Mouse (Mus musculus) urinary bladder, postnatal 25 days (tissue): ENCODE data around the gene Rbms3.

Experiments
- DNase-seq: peaks from one replicate; pipeline ENCODE4 v3.0.0; 2022; ENCODE audit warnings: low spot score

Gene Rbms3

DNA sequence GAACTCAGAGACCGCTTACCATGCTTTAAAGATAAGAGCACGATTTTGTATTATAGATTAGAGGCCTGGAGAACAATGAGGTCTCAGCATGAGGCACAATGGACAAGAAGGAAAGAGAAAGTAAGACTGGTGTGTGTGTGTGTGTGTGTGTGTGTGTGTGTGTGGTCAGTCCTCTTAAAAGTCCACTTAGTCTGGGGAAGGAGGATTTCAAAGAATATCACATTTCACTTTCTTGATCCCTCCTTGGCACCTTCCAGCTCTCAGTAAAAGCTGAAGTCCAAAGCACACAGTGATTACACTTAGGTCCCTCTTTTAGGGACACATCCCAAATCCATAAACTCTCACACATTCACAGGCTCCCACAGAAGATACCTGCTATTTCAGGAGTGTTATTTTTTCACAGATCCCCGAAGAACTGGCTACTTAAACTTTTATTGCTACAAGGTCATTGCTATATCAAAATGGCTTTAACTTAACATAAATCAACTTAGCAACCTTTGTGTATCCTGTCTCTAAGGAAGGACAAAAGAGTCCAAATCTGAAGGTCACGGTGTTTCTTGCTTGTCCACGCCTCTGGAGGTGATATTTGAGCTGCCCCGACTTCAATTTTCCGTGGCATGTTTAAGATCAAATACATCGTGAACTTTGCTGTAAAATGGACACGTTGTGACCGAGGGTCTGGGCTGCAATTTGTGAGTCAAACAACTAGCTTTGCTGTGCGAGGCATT, 880.7 kb downstream of the Rbms3 start:
- no peak for DNase-seq

DNA sequence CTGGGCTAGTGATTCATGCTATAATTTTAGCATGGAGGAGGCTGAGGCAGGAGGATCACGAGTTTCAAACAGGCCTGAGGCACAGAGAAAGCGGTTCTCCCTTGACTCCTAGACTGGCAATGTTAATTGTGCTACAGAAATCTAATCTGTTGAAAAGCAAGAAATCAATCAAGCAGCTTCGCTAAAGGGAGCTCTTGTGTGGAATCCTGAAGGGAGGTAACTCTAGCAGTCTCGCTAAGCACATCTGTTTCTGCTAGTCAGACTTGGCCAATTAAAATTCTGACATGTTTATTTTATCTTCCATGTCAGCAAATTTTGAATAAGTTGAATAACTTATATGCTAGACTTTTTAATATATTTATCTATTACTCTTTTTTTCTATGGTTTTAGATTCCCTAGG, 881.4 kb downstream of the Rbms3 start:
- DNase-seq, result no peak

GRCm38 (mm10) chr9:116746871-116747270, 882.8 kb downstream of the Rbms3 start:
- DNase-seq, result no peak

GRCm38 (mm10) chr9:116737786-116738185, 891.9 kb downstream of the Rbms3 start:
- DNase-seq, result no peak

- no peak for DNase-seq
Measured at GRCm38 (mm10) chr9:116729172-116729571, 900.5 kb downstream of the Rbms3 start.

DNA sequence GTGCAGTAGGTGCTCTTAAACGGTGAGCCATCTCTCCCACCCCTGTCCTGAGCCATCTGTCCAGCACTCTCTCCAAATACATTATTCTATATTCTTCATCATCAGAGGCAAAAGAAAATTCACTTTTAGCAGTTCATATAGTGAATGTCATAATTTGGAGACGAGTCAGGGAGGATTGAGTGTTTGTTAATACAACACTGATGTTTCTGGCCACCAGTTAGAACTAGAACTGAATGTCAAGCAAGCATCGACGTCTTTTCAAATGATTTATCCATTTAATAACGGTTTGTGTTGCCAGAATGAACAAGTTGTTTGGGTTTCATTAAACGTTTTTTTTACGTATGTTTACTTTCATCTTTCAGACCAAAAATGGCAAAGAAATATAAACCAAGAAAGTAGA, 901.1 kb downstream of the Rbms3 start:
- DNase-seq, result no peak

DNA sequence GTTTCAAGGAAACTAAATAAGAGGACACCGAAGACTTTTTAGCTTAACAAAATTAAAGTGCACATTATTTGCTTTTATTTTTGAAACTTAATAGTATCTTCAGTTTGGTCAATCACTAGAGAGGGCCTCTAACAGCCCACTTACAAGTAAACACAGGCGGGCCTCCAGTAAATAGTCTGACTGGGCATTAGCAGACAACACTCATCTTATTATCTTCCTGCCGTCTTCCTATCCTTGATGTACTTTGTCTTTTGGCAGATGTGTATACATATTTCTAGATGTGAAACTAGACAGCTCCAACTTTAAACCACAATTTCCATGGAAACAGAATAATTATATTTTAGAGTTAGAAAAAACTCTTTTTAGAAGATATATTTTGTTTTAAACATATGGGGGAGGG, 901.6 kb downstream of the Rbms3 start:
- no peak for DNase-seq

DNA sequence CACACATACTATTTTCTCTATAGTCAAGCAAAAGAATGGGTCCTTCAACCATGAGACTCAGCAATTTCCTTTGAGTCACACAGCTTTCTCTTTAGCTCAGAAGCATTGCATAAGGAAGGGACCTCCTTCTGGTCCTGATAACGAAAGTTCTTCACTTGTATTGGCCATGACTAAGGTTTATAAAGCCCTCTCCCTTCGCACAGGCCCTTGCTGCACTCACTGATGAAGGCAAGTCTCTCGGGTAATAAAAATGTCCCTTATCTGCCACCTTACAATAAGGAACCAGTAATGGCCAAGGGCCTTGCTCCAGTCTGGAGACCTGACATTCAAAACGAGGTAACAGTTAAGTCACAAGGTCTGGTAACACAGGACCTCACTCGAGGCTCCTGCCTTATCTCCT, 905.1 kb downstream of the Rbms3 start:
- no peak for DNase-seq

DNA sequence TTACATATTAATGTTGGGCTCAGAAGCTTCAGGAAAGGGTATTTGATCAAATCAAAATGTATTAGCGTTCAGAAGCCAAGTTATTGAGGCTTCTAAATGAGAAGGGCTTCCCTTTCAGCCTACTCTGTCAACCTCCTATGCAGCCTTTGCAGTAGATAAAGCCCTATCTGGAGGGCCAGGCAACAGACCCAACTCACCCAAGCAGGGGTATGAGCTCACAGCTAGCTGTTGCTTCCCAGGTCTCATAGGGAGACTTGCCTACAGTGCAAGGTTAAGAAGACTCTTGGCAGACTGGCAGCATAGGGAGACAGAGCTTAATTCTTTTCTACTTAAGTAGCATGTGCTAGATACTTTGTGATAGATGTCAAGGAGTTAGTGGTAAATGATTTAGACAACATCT, 926.6 kb downstream of the Rbms3 start:
- no peak for DNase-seq

- no peak for DNase-seq
Measured at GRCm38 (mm10) chr9:116702611-116703010, 927.1 kb downstream of the Rbms3 start.

GRCm38 (mm10) chr9:116701511-116702179, 928.1 kb downstream of the Rbms3 start:
- DNase-seq, result no peak

- no peak for DNase-seq
Measured at GRCm38 (mm10) chr9:116688615-116689014, 941.1 kb downstream of the Rbms3 start.

DNA sequence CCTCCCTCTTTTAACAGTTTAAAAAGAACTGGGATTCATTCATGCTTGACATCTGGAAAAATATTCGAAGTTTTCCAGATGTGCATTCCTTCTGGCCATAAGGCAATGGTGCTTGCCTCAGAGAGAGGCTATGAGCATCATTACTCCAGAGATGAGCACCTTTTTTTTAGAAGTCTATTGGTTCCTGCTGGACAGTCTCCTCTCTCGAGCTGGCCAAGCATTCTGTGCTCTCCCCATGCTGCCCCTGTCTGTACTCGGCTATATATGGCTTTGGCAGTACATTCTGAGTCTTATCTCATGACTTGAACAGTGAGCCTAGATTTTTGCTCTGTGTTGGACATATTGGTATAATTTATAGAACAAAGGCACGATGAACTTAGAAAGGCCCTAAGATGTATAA, 952.6 kb downstream of the Rbms3 start:
- no peak for DNase-seq

GRCm38 (mm10) chr9:116676445-116676844, 953.3 kb downstream of the Rbms3 start:
- no peak for DNase-seq

DNA sequence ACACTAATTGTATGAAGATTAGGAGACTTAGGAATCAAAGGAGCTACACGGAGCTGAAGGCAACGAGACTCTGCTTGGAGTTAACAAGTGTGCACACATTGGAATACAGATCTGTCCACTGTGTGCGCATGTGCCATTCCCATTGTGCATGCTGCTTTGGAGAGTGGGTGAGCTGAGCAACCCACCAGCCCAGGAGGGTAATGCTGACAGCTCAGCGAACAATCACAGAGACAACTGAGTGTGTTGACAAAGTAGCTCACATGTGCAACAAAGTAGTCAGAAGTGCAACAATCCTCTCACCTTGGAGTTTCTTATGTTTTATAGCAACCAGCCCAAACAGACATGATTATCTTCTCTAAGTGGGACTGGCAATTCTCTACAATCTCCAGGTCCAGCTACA, 955.5 kb downstream of the Rbms3 start:
- no peak for DNase-seq

GRCm38 (mm10) chr9:116661026-116661425, 968.7 kb downstream of the Rbms3 start:
- DNase-seq, result no peak

DNA sequence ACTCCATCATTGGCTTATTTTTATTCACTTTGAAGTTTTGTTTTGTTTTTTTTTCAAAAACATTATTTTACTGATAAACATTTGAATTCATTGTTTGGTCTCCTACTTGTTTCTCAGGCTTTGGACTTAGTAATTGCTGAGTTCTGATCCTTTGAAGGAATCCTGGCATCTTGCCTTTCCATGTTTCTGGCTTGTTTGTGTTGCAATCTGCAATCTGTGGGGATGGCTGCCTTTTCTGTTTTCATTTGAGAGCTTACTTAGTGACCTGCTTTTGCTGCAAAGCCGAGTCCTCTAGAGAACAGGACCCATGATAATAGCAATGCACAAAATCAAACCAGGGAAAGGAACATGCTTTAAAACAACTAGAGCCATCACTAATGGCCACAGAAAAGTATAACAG, 969.8 kb downstream of the Rbms3 start:
- no peak for DNase-seq

- no peak for DNase-seq
Measured at GRCm38 (mm10) chr9:116657141-116657540, 972.6 kb downstream of the Rbms3 start.

GRCm38 (mm10) chr9:116651414-116651813, 978.3 kb downstream of the Rbms3 start:
- DNase-seq, result no peak

DNA sequence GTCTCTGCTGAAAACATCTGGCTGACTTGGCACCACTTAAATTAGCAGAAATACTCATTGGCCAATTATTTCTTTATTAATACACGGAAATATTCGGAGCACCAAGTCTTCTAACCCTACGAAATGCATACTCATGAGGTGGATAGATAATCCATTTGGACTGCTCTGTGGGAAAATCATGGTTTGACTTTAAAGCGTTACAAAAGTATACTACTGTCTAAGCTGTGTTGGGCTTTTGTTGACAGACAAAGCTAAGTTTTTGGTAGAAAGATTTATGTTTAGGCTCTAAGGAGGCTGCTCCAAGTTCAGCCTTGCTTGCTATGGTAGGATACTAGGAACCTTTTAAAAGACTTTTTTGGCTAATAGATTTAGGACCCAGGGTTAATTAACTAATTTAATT, 979.8 kb downstream of the Rbms3 start:
- DNase-seq, result no peak

DNA sequence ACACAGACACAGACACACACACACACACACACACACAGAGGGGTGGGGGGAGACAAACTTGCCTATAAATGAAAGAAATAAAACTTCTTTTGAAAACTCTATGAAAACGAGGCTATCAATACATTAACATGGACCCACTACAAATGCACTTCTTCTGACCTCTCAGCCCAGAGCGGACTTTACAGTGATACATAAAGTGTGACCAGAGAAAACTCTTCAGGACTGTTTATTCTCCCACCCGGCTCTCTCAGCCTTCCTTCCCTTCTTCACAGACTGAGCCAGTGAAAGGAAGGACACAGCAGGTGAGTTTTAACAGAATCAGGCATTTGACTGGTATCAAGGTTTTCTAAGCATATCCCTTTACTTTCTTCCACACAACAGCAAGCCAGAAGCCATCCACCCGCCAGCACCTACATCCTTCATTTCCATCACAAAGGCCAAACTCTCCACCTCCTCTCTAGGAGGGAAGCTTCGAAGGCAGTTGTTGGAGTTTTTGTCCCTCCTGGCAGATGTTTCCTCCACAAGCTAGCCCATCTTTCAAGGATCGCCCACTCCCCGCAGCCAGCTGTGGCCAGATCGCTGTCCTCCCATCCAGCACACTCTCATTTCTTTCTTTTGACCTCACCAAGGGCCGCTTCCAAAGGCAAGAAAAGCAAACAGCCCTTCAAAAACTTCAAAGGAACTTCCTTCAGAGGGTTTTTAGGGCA, 980.5 kb downstream of the Rbms3 start:
- no peak for DNase-seq

- no peak for DNase-seq
Measured at GRCm38 (mm10) chr9:116644616-116645015, 985.1 kb downstream of the Rbms3 start.

GRCm38 (mm10) chr9:116640302-116640679, 989.4 kb downstream of the Rbms3 start:
- no peak for DNase-seq
